Comparison of ENCODE assay signal across 17 mouse cellular contexts in genomic region chr5:123375262-123375661, GRCm38 (mm10).
"Had no signal": no experiment of that assay in that cellular context is flagged by ENCODE, and none has a peak within 500 bp of the region (broad histone marks: within the 10 kb centered on the region; RNA-seq: fewer than 3 reads in every experiment).

No protein-coding gene starts in this region.

- ATAC-seq: midbrain, embryonic 16.5 days had no signal

- H3K27me3 ChIP-seq: midbrain, embryonic 12.5 days; neural tube, embryonic 13.5 days; neural tube, embryonic 15.5 days; stomach, embryonic 15.5 days had no signal

- DNase-seq: lung, embryonic 14.5 days; lung, postnatal 10 days; lung, postnatal 4 days; midbrain, embryonic 14.5 days; retina, postnatal 1 day; right cerebral cortex, postnatal 14 days; thymus, adult 2 months; thymus, postnatal 25 days; thymus, postnatal 4 days had no signal

- H3K4me2 ChIP-seq: lung, embryonic 14.5 days; midbrain, embryonic 12.5 days; neural tube, embryonic 13.5 days; neural tube, embryonic 15.5 days; stomach, embryonic 15.5 days had no signal

- H3K4me3 ChIP-seq: midbrain, embryonic 10.5 days; midbrain, embryonic 12.5 days; myocyte; neural tube, embryonic 13.5 days; neural tube, embryonic 15.5 days; stomach, embryonic 15.5 days had no signal

- H3K9me3 ChIP-seq: midbrain, embryonic 10.5 days; midbrain, embryonic 12.5 days; neural tube, embryonic 13.5 days; neural tube, embryonic 15.5 days; stomach, embryonic 15.5 days had no signal

- H3K9ac ChIP-seq: lung, embryonic 14.5 days; midbrain, embryonic 12.5 days; neural tube, embryonic 13.5 days; neural tube, embryonic 15.5 days; stomach, embryonic 15.5 days had no signal

- H3K27ac ChIP-seq: midbrain, embryonic 10.5 days; midbrain, embryonic 12.5 days; neural tube, embryonic 15.5 days; stomach, embryonic 15.5 days; stomach, postnatal 0 days had no signal

- H3K4me1 ChIP-seq: midbrain, embryonic 12.5 days had no signal
